Mouse (Mus musculus): ENCODE data around the gene Olfr56.
"Not testable (repeated sequence)": the region's sequence is repeated elsewhere in the genome, so short reads cannot be mapped to it uniquely, and the experiment has no call there.

- TF ChIP-seq CTCF (IDR thresholded peaks at IDR 0.05; ENCODE audit: low read depth); EP300 (optimal IDR thresholded peaks at IDR 0.05): not testable (repeated sequence)
Observed at GRCm38 (mm10) chr11:49061865-49062264, 83.2 kb downstream of the Olfr56 start.

Measured in stomach, postnatal 0 days (tissue).